Mouse (Mus musculus): ENCODE measurements around the gene Timm17b.
"Not testable (repeated sequence)": the region's sequence is repeated elsewhere in the genome, so short reads cannot be mapped to it uniquely, and the experiment has no call there.

- TF ChIP-seq FLI1 (IDR thresholded peaks at IDR 0.05; ENCODE audit: low read length); GATA1 (IDR thresholded peaks at IDR 0.05; ENCODE audit: borderline replicate concordance, low read length): not testable (repeated sequence)
These were observed 18.8 kb downstream of the Timm17b start for GRCm38 (mm10) chrX:7917960-7918359.

All from megakaryocyte, embryonic 14.5 days (primary cell).